Mouse (Mus musculus) fat pad, adult 2 months (tissue): Measurements from ENCODE around the gene Tunar.

Experiments
- DNase-seq: peaks from one replicate; pipeline ENCODE4 v3.0.0-alpha.2; 2011; ENCODE audit warnings: low read depth, low spot score; ENCODE audit errors: extremely low read depth

Gene Tunar

GRCm38 (mm10) chr12:105333570-105333969 is at the start of gene Tunar:
Gene Tunar, plus strand, starts transcription at chr12:105333870.
- DNase-seq: no peak

- no peak for DNase-seq
Observed at GRCm38 (mm10) chr12:105312571-105313035, 21.1 kb upstream of the Tunar start.

- DNase-seq: no peak
Observed at GRCm38 (mm10) chr12:105314328-105314727, 19.3 kb upstream of the Tunar start.

- DNase-seq: no peak
Observed at GRCm38 (mm10) chr12:105322160-105322559, 11.5 kb upstream of the Tunar start.

GRCm38 (mm10) chr12:105327051-105327450 is 6.6 kb upstream of the Tunar start:
- no peak for DNase-seq

- no peak for DNase-seq
Observed at GRCm38 (mm10) chr12:105328396-105328795, 5.3 kb upstream of the Tunar start.

GRCm38 (mm10) chr12:105336094-105336420 is 2.4 kb downstream of the Tunar start:
- DNase-seq: no peak

GRCm38 (mm10) chr12:105336421-105337289 is 3.0 kb downstream of the Tunar start:
- DNase-seq: no peak

- DNase-seq: no peak
Observed at GRCm38 (mm10) chr12:105337290-105338005, 3.8 kb downstream of the Tunar start.

GRCm38 (mm10) chr12:105338256-105338977 is 4.7 kb downstream of the Tunar start:
- DNase-seq: no peak

GRCm38 (mm10) chr12:105341523-105341922 is 7.9 kb downstream of the Tunar start:
- DNase-seq: no peak

- DNase-seq: no peak
Observed at GRCm38 (mm10) chr12:105344460-105344859, 10.8 kb downstream of the Tunar start.

- DNase-seq: no peak
Observed at GRCm38 (mm10) chr12:105346861-105347260, 13.2 kb downstream of the Tunar start.

- no peak for DNase-seq
Observed at GRCm38 (mm10) chr12:105347261-105347660, 13.6 kb downstream of the Tunar start.

GRCm38 (mm10) chr12:105354266-105354665 is 20.6 kb downstream of the Tunar start:
- no peak for DNase-seq

GRCm38 (mm10) chr12:105354772-105355171 is 21.1 kb downstream of the Tunar start:
- no peak for DNase-seq

- no peak for DNase-seq
Observed at GRCm38 (mm10) chr12:105356781-105357180, 23.1 kb downstream of the Tunar start.

GRCm38 (mm10) chr12:105363648-105364047 is 30.0 kb downstream of the Tunar start:
- DNase-seq: no peak

GRCm38 (mm10) chr12:105374564-105374963 is 40.9 kb downstream of the Tunar start:
- DNase-seq: no peak

- DNase-seq: no peak
Observed at GRCm38 (mm10) chr12:105376976-105377375, 43.3 kb downstream of the Tunar start.

- DNase-seq: no peak
Observed at GRCm38 (mm10) chr12:105382733-105383132, 49.1 kb downstream of the Tunar start.
